Mouse (Mus musculus) C3H10T1/2 (cell line): ENCODE data around the gene Dmrtc1c2. TPM values are rescaled to one million over a fixed set of nuclear protein-coding genes. Genes with fewer than 3 reads are reported as not detected.

ENCODE experiments used
- polyA plus RNA-seq, 2 experiments: library from polyadenylated mRNA; unstranded; fragments of >200 nt; fragmentation: generic; extraction: Trizol; gene quantifications; one replicate each; pipeline ENCODE4 v1.2.1; 2012; ENCODE audit warnings: missing spikeins in 2 of 2

Dmrtc1c2 gene
- not detected for polyA plus RNA-seq

DNA sequence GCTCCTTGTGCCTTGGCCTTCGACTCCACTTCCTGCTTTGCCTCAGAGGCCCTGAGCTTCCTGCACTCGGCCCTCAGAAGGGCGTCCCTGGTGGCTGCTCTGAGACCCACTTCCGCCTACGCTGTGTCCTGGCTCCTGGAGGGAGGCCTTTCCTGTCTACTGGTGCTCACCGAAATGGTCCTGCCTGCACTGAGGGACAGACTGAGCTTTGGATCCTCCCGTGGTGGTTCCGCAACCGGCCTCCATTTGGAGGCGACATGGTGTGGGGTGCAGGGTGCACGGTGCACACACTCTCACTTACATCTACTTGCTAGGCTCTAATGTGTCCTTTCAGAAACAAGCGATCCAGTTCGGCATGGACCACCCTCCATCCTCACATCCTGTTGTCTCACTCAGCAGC lies at the start of gene Dmrtc1c2:
Gene Dmrtc1c2, minus strand, starts transcription at position 101 of the 400 bp plus-strand sequence.

DNA sequence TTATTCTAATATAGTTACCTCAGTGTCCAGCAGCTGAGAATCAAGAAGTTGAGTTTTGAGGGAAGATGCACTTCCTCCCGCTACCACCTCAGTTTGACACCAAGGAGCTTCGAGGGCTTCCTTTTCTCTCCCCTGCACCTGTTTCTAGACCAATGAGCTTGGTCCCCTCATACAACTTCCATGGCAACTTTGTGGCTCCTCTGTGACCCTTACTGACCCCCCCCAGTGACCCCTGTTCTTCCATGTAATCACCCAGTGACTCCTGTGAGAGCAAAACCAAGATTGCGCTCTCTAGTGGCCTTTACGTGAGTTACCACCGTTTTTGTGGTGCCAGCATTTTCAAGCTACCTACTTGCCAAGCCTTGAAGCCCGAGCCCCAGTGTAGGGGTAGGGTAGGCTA lies 13.5 kb upstream of the Dmrtc1c2 start, which contains the start of gene 1700031F05Rik:
Gene 1700031F05Rik, minus strand, starts transcription at position 101 of the 400 bp plus-strand sequence.

GRCm38 (mm10) chrX:102802663-102803062 lies 51.8 kb downstream of the Dmrtc1c2 start, which contains the start of gene Dmrtc1c1:
Dmrtc1c1 (plus strand) TSS chrX:102802963.

Other genes starting within 250 kb of the Dmrtc1c2 start
- gene Phka1, start 210.4 kb downstream of the Dmrtc1c2 start, polyA plus RNA-seq, result 1 to 10 TPM in 1 of 2 experiments, under 1 TPM in 1; 0.57 to 4.3 TPM
- not detected for gene Gm3880, start 167.6 kb downstream of the Dmrtc1c2 start, polyA plus RNA-seq
- not detected for gene Gm9112, start 147.0 kb downstream of the Dmrtc1c2 start, polyA plus RNA-seq
- not detected for gene Dmrtc1b, start 146.8 kb downstream of the Dmrtc1c2 start, polyA plus RNA-seq
- gene Dmrtc1c1, start 51.7 kb downstream of the Dmrtc1c2 start, polyA plus RNA-seq, result not detected
- not detected for gene 1700031F05Rik, start 13.4 kb upstream of the Dmrtc1c2 start, polyA plus RNA-seq
- not detected for gene Dmrtc1a, start 54.1 kb upstream of the Dmrtc1c2 start, polyA plus RNA-seq
- not detected for gene 1700011M02Rik, start 54.3 kb upstream of the Dmrtc1c2 start, polyA plus RNA-seq
- not detected for gene 1700018G05Rik, start 73.8 kb upstream of the Dmrtc1c2 start, polyA plus RNA-seq